Mouse (Mus musculus) megakaryocyte, embryonic 14.5 days (primary cell): Measurements from ENCODE around the gene Nedd8.

ENCODE experiments used
- FLI1 ChIP-seq: IDR thresholded peaks from 2 replicates; pipeline ENCODE4 v1.6.1; 2012; ENCODE audit warnings: low read length, inconsistent platforms, mixed read lengths
- GATA1 ChIP-seq: IDR thresholded peaks from 3 replicates; pipeline ENCODE4 v1.6.1; 2012; ENCODE audit warnings: mixed read lengths, low read length, inconsistent platforms, borderline replicate concordance

- no peak for TF ChIP-seq GATA1
- TF ChIP-seq FLI1, result no peak
These were observed 39.9 kb upstream of the Nedd8 start for GRCm38 (mm10) chr14:55711786-55712185.
